Mouse (Mus musculus) bone marrow, adult 2 months (tissue): ENCODE results near the gene Trpc1.

Source experiments
- CTCF ChIP-seq: fragments of 200-500 bp; IDR thresholded peaks from 2 replicates; pipeline ENCODE4 v1.5.1; 2011; ENCODE audit warnings: low read length, control low read depth; ENCODE audit not compliant: control insufficient read depth, insufficient read depth
- POLR2A ChIP-seq: fragments of 200-500 bp; IDR thresholded peaks from 2 replicates; pipeline ENCODE4 v1.6.1; 2011; ENCODE audit warnings: low read depth, mild to moderate bottlenecking, control low read depth, low read length, borderline replicate concordance; ENCODE audit not compliant: control insufficient read depth

GRCm38 (mm10) chr9:95747298-95747697 lies 2.9 kb downstream of the Trpc1 start:
- TF ChIP-seq CTCF (no peak), POLR2A (no peak)
